Mouse (Mus musculus) midbrain, embryonic 11.5 days (tissue): ENCODE measurements at regions not wholly inside any gene's neighbourhood (a gene's known extent, or its start where the extent isn't known, plus 50 kb on each side); places are given as distances from the start of the nearest gene placed in this dataset.

Experiments used
- ATAC-seq: fragments of 200-750 bp; cut with Nextera tagmentation; 2 replicates; pipeline ENCODE4 v1.8.0; 2017; ENCODE audit warnings: moderate TSS enrichment, moderate library complexity; ENCODE audit not compliant: low FRiP score
- DNase-seq: peaks from one replicate; pipeline ENCODE4 v3.0.0; 2015; ENCODE audit warnings: low spot score; ENCODE audit errors: missing footprints
- H3K27ac ChIP-seq: fragments of 300-500 bp; sonication (generic); 2 replicates; pipeline ENCODE4 v1.5.1; 2014; ENCODE audit warnings: low read depth, low read length
- H3K27me3 ChIP-seq: fragments of 300-500 bp; sonication (generic); 2 replicates; pipeline ENCODE4 v1.6.1; 2014; ENCODE audit warnings: mild to moderate bottlenecking, low read length, moderate library complexity, mixed read lengths; ENCODE audit not compliant: control insufficient read depth, insufficient read depth
- H3K36me3 ChIP-seq: fragments of 300-500 bp; sonication (generic); 2 replicates; pipeline ENCODE4 v1.6.1; 2014; ENCODE audit warnings: mild to moderate bottlenecking, low read length, moderate library complexity, mixed read lengths; ENCODE audit not compliant: control insufficient read depth, insufficient read depth
- H3K4me1 ChIP-seq: fragments of 300-500 bp; sonication (generic); 2 replicates; pipeline ENCODE4 v1.6.1; 2014; ENCODE audit warnings: low read length; ENCODE audit not compliant: control insufficient read depth, insufficient read depth
- H3K4me2 ChIP-seq: fragments of 300-500 bp; sonication (generic); 2 replicates; pipeline ENCODE4 v1.6.1; 2014; ENCODE audit warnings: mild to moderate bottlenecking, moderate library complexity
- H3K4me3 ChIP-seq: fragments of 300-500 bp; sonication (generic); 2 replicates; pipeline ENCODE4 v1.5.1; 2014; ENCODE audit warnings: low read depth, low read length
- H3K9ac ChIP-seq: fragments of 300-500 bp; sonication (generic); 2 replicates; pipeline ENCODE4 v1.6.1; 2014; ENCODE audit warnings: low read length
- H3K9me3 ChIP-seq: fragments of 300-500 bp; sonication (generic); 2 replicates; pipeline ENCODE4 v1.6.1; 2016; ENCODE audit warnings: low read length; ENCODE audit not compliant: control insufficient read depth
- whole genome bisulfite sequencing: fragments of 180-500 bp; shearing (Covaris S2); extraction: QIAGEN DNeasy Blood & Tissue Kit; methylation state at CpG from one replicate; pipeline ENCODE4 v1.1.7; 2014; 5-methylcytosine and 5-hydroxymethylcytosine counted together

- H3K27me3 ChIP-seq = no peaks in the 10 kb centered on the region
- H3K36me3 ChIP-seq = no peaks in the 10 kb centered on the region
- H3K27ac ChIP-seq = no peak overlapping the region
- no peaks in the 10 kb centered on the region for H3K9me3 ChIP-seq
- no peak for DNase-seq
- no peaks in the 10 kb centered on the region for H3K4me1 ChIP-seq
- no peak overlapping the region for H3K9ac ChIP-seq
- no peak for ATAC-seq
- H3K4me2 ChIP-seq = no peak overlapping the region
- WGBS = 92% methylated on average over 3 of the region's 3 CpGs
- H3K4me3 ChIP-seq = no peak overlapping the region
Observed at GRCm38 (mm10) chr13:83382609-83383008, 121.2 kb upstream of the Mef2c start.

- ATAC-seq = no peak
- 26% methylated on average over 1 of the region's 1 CpGs for WGBS
Observed at GRCm38 (mm10) chr13:83394773-83395172, 109.1 kb upstream of the Mef2c start.

GRCm38 (mm10) chr13:83399381-83399780 is 104.5 kb upstream of the Mef2c start:
- H3K9me3 ChIP-seq = no peaks in the 10 kb centered on the region
- ATAC-seq (no peak), DNase-seq (no peak)
- H3K27ac ChIP-seq = no peak overlapping the region
- H3K4me3 ChIP-seq = no peak overlapping the region
- H3K27me3 ChIP-seq = no peaks in the 10 kb centered on the region
- no peaks in the 10 kb centered on the region for H3K36me3 ChIP-seq
- no peak overlapping the region for H3K9ac ChIP-seq
- no peak overlapping the region for H3K4me2 ChIP-seq
- no peaks in the 10 kb centered on the region for H3K4me1 ChIP-seq
- 96% methylated on average over 6 of the region's 6 CpGs for WGBS

More at GRCm38 (mm10) chr13:83394773-83395172, 109.1 kb upstream of the Mef2c start:
- Histone ChIP-seq H3K27ac (no peak overlapping the region), H3K36me3 (no peaks in the 10 kb centered on the region), H3K9ac (no peak overlapping the region), H3K4me1 (no peaks in the 10 kb centered on the region), H3K9me3 (no peaks in the 10 kb centered on the region), H3K27me3 (no peaks in the 10 kb centered on the region), H3K4me3 (no peak overlapping the region), H3K4me2 (no peak overlapping the region)
- DNase-seq = peak; percentile 85

GRCm38 (mm10) chr13:83439619-83440436 is 64.0 kb upstream of the Mef2c start:
- no peak overlapping the region for H3K4me3 ChIP-seq
- no peak overlapping the region for H3K9ac ChIP-seq
- no peak overlapping the region for H3K4me2 ChIP-seq
- no peaks in the 10 kb centered on the region for H3K4me1 ChIP-seq
- 84% methylated on average over 6 of the region's 6 CpGs for WGBS
- no peak for DNase-seq
- H3K36me3 ChIP-seq = no peaks in the 10 kb centered on the region
- H3K27ac ChIP-seq = no peak overlapping the region
- no peak for ATAC-seq
- no peaks in the 10 kb centered on the region for H3K9me3 ChIP-seq
- no peaks in the 10 kb centered on the region for H3K27me3 ChIP-seq

- Histone ChIP-seq H3K27ac (no peak overlapping the region), H3K4me3 (no peak overlapping the region), H3K27me3 (no peaks in the 10 kb centered on the region), H3K9me3 (no peaks in the 10 kb centered on the region), H3K9ac (no peak overlapping the region), H3K4me1 (no peaks in the 10 kb centered on the region), H3K4me2 (no peak overlapping the region), H3K36me3 (no peaks in the 10 kb centered on the region)
- ATAC-seq (no peak), DNase-seq (no peak)
- 91% methylated on average over 1 of the region's 1 CpGs for WGBS
Observed at GRCm38 (mm10) chr13:83444277-83444676, 59.6 kb upstream of the Mef2c start.

GRCm38 (mm10) chr13:83450820-83451219 is 53.0 kb upstream of the Mef2c start:
- no peak for ATAC-seq

GRCm38 (mm10) chr13:83452987-83453386 is 50.8 kb upstream of the Mef2c start:
- Histone ChIP-seq H3K4me2 (no peak overlapping the region), H3K27ac (no peak overlapping the region), H3K9ac (no peak overlapping the region), H3K9me3 (no peaks in the 10 kb centered on the region), H3K36me3 (no peaks in the 10 kb centered on the region), H3K27me3 (no peaks in the 10 kb centered on the region), H3K4me3 (no peak overlapping the region), H3K4me1 (no peaks in the 10 kb centered on the region)
- DNase-seq (no peak), ATAC-seq (no peak)
- 86% methylated on average over 4 of the region's 4 CpGs for WGBS

More at GRCm38 (mm10) chr13:83450820-83451219, 53.0 kb upstream of the Mef2c start:
- Histone ChIP-seq H3K4me3 (no peak overlapping the region), H3K27ac (no peak overlapping the region), H3K36me3 (no peaks in the 10 kb centered on the region), H3K4me1 (no peaks in the 10 kb centered on the region), H3K9ac (no peak overlapping the region), H3K9me3 (no peaks in the 10 kb centered on the region), H3K4me2 (no peak overlapping the region), H3K27me3 (no peaks in the 10 kb centered on the region)
- no peak for DNase-seq
